Mouse (Mus musculus) kidney, postnatal 10 days (tissue): ENCODE results near the gene Ascc1.
"Not testable (repeated sequence)": the region's sequence is repeated elsewhere in the genome, so short reads cannot be mapped to it uniquely, and the experiment has no call there.

Experiments used
- DNase-seq: peaks from one replicate; pipeline ENCODE4 v3.0.0; 2021; ENCODE audit warnings: mixed read lengths

Gene Ascc1

DNA sequence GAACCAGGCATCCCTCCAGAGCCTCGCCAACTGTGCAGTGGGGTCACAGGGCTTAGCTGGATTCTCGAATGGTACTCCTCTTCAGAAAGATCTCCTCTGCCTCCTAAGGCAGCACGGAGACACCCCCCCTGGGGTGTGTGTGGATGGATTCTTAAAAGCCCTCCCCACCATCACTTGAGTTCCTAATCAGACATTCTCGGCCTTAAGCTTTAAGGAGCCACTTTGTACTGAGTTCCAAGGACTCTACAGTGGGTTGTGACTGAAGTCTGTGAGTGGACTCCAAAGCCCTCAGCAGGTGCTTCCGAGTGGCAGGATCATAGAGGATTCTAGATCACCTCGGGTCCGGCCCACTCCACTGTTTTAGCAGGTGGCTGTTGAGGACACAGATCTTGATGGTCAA, 115.9 kb downstream of the Ascc1 start:
- DNase-seq, result no peak

DNA sequence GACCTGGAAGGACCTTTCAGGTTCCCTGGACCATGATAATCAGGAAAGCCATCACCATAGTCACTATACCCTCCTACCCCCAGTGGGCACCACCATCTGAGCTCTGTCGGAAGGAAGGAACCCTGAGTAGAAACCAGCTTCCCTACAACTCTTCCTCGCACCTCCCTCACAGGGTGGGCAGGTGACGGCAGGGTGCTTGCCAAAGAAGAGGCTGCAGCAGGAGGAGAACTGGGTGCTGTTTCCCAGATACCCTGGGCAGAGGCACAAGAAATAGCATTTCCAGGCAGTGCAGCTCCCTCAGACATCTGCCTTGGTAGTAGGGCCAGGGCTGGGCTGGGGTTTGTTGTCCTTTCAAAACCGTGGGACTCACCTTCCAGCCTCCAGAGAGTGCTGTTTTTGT, 118.0 kb downstream of the Ascc1 start:
- DNase-seq, result no peak

DNA sequence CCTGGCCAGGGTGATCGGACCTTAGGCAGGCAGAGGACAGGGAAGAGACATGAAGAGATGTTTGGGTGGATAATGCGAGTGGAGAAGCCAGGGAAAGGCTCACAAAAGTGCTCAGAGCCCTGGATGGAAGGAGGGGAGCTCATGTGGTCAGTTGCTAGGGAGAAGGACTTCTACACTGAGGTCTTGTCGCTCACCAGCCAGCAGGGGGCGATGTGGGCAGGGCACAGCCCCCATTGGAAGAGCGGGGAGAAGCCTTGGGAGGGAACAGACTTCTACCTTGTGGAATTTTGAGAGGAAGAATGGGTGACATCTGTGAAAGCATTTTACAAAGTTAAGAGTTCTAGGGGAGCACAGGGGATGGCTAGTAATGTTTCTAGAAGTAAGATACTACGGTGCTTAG, 121.5 kb downstream of the Ascc1 start:
- no peak for DNase-seq

DNA sequence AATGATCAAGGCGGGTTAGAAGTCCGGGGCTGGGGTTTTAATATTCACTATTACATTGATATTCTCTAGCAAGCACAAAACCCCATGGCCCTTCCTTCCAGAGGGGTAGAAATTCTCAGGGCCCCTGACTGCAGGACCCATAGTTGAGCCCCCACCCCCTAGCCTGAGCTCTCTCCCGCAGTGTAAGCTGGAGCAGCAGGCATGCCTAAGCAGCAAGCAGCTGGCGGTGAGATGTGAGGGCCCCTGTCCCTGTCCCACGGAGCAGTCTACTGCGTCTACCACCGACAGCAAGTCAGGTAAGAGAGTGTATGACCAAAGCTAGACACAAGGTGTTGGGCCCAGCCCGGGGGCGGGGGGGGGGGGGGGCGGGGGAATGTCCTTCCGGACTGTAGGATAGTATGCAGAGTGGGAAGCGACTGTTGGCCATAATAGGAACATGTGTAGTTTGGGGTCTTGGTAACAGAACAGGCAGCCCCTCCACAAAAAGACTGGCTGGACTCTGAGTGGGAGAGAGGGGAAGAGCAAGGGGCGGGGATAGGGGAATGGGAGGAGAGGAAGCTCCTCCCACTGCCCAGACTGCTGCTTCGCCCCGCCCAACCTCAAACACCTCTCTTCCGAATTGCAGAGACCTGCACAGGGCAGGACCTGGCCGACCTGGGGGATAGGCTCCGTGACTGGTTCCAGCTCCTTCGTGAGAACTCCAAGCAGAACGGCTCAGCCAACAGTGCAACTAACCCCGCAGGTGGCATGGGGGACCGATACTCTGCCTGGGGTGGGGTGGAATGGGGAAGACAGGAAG, 123.1 kb downstream of the Ascc1 start:
- no peak for DNase-seq

DNA sequence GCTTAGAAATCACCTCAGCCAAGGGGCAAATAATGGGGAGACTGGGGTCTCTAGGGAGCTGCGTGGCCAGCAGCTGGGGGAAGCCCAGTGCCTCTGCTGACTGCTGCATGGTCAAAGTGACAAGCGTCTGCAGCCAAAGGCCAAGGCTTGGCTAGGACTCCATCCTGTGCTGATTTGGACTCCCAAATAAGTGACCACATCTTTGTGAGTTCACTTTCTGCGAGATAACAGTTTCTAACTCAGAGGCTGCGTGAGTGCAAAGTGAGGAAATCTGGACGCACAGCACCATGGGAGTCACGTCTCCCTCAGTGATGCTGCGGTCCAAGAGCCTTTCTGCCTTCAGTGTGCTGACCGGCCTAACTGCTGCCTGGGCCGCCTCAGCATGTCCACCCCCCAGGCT, 125.7 kb downstream of the Ascc1 start:
- DNase-seq, result no peak

DNA sequence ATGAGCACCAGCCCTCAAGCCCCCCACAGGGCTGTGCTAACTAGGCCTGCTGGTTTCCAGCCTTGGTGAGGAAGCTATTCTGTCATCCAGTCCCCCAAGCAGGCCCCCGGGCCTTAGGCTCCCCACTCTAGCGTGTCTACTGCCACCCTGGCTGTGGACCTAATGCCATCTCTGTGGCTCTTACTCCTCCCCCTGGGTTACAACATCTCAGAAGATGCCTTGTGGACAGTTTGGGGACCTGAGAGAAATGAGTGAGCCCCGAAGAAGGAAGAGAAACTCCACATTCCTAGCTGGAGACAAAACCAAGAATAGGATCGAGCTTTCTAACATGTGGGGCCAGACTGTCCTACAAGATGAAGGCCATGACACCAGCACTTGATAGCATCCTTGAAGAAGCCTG, 127.9 kb downstream of the Ascc1 start:
- no peak for DNase-seq

DNA sequence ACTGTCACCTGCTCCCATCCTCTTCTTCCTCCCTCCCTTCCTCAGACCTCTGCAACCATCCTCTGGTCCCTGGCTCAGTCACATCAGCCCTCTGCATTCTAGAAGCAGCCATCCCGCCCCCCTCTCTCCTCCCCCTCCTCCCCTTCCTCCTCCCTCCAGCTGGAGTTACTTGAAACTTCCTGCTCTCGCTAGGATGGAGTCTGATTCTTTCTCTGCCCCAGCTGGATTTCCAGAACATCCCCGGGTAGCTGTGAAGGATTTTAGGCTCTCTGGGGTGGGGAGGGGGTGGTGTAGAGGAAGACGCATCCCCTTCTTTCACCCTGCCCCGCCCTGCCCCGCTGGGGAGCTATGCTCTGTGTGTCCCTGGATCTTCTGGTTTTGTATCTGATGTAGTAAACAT, 130.9 kb downstream of the Ascc1 start:
- peak; percentile 54 for DNase-seq

DNA sequence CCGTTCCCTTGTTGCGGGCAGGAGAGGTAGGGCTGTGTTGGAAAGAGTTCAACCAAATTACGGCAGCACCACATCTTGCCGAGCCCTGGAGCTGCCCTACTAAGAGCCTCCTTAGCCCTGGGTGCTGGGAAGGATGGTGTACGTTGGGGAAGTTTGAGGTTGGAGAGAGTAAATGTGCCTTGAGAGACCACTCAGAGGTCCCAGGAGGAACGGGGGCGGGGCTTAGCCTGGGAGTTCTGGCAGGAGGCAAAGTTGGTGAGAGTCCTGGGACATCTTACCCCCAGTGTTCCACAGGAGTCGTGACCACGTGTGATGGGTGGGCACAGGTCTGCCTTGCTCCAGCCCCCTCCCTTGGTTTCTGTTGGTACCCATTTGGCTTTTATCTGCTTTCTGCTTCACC, 131.6 kb downstream of the Ascc1 start:
- no peak for DNase-seq

DNA sequence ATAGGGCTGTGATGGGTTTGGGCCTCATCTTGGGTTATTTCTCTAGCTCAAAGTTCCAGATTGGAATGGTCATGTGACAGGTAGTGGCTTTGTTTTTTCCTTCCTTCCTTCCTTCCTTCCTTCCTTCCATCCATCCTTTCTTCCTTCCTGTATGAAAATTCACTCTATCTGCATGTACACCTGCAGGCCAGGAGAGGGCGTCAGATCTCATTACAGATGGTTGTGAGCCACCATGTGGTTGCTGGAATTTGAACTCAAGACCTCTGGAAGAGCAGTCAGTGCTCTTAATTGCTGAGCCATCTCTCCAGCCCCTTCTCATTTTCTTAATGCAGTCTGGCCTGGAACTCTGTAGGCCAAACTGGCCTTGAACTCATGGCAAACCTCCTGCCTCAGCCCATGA, 133.4 kb downstream of the Ascc1 start:
- DNase-seq, result not testable (repeated sequence)

DNA sequence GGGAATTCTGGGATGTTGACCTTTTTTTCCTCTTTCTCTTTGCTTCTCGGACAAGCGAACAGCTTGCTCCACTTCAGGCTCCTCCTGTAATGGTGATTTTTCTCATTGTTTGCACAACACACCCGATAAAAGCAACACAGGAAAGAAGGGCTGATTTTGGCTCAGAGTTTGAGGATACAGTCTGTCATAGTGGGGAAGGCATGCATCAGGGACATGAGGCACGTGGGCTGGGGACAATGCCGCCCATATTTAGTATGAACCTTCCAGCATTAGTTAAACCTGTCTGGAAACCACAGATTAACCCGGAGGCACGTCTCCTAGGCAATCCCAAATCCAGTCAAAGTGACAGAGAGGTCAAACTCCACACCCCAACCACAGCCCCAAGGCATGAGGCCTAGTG, 134.3 kb downstream of the Ascc1 start:
- DNase-seq, result no peak

DNA sequence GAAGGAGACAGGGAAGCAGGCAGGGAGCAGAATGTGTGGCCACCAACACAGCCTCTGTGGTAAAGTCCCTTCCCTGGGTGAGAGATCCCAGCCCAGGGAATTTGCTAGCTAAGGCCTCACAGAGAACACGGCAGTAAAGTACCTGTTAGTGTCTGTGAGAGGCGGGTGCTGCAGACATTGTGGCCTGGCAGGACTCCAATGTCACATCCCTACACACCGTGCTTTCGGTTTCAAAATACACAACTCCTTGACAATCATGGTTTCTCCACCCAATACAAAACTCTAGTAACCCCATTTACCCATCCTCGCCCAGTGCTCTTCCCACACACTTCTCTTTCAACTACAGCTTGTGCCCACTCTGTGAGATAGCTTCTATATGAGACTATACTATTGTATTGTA, 136.1 kb downstream of the Ascc1 start:
- DNase-seq, result no peak

DNA sequence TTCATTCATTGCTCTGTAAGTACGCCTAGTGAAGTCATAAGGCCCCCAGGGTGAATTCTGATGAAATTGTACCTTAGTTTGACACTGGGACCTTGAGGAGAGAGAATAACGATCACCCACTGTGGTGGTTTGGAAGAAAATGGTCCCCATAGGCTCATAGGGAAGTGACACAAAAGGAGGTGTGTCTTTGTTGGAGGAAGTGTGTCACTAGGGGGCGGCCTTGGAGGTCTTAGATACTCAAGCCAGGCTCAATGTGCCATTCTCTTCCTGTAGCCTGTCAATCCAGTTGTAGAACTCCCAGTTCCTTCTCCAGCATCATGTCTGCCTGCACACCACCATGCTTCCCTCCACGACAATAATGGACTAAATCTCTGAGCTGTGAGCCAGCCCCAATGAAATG, 138.1 kb downstream of the Ascc1 start:
- no peak for DNase-seq

DNA sequence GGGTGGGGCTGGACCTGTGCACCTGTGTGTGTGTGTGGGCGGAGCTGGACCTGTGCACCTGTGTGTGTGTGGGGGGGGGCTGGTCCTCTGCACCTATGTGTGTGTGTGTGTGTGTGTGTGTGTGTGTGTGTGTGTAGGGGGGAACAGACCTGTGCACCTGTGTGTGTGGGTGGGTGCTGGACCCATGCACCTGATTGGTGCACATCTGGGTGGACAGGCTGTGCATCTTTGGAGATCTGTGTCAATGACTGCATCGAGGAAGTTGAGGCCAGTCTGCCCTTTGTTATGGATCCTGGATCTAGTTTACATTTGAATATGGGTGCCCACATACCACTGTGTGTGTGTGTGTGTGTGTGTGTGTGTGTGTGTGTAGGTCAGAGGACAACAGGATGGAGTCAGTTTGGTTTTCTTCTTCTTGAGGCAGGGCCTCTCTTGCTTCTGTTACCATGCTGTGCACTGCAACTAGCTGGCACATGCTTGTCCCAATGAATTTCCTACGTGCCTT, 139.1 kb downstream of the Ascc1 start:
- no peak for DNase-seq

DNA sequence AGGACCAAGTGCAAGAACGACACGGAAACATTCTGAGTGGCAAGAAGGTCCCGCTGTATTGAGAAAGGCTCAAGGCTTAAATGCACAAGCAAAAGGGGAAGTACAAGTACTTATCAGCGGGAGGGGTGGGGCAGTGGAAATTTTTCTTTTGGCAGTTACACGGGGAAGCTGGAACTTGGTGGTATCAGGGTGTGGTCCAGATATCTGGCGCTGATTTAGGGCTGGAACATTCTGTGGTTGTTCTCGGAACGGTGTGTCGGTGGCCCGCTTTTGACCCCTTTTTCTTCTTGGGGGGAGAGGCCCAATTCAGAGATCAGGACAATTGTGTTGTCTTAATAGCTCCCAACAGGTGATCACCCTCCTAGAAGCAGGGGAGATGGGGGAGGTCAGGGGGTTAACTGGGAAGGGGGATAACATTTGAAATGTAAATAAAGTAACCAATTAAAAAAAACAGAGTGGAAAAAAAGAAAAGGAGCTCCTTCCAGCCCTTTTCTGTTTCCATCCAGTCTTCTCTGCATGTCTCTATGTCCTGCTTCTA, 145.0 kb downstream of the Ascc1 start:
- DNase-seq, result not testable (repeated sequence)

DNA sequence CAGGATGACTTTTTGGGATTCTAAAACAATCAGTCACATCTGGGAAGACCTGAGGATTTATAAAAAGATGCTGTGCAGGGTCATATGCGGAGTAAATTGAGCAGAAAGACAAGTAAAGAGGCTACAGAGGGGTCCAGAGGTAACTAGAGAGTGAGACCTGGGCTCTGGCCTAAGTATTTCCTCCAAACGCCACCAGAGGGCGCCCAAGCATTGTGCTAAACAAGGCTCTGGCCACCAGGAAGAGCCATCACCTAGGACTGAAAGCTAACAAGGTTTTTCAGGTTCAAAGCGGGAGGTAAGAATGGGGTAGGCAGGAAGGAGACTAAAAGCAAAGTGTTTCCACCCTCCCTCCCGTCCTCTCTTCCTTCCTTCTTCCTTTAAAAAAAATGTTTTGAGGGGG, 145.5 kb downstream of the Ascc1 start:
- DNase-seq, result peak; percentile 89
